Mouse (Mus musculus): ENCODE measurements around the gene Ambra1.

DNA sequence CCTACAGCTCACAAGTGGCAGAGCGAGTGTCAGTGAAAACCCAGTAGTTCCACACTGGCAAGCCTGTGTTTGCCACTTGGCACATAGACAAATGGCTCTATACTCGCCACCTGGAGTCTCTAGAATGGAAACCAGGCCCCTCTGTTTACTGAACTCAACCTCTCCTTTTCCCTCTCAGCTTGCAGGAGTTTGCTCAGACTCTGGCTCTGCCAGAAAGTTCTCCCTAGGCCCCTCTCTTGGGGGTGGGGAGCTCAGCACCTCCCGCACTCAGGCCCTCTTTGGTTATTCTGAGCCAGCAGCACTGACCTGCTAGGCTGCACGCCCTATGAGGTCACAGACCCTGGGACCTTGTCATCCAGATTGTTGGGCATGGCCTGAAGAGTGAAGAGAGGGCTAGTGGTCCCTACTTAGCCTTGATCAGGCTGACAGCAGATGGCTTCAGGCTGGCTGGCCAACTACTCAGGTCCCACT is 225.2 kb downstream of the Ambra1 start:
- TF ChIP-seq CTCF (IDR thresholded peaks at IDR 0.05) (no peak), EP300 (IDR thresholded peaks at IDR 0.05) (no peak)

All from lung, postnatal 0 days (tissue).